Mouse (Mus musculus) embryonic fibroblast, embryonic 13.5 days (primary cell): ENCODE results near the gene E130308A19Rik.

Experiments
- CTCF ChIP-seq: IDR thresholded peaks from 2 replicates; pipeline ENCODE4 v1.5.1; 2011; ENCODE audit warnings: mild to moderate bottlenecking, control low read depth, low read length, moderate library complexity, borderline replicate concordance; ENCODE audit not compliant: insufficient read depth
- POLR2A ChIP-seq: IDR thresholded peaks from 2 replicates; pipeline ENCODE4 v1.6.1; 2011; ENCODE audit warnings: low read depth, mild to moderate bottlenecking, control low read depth, low read length, moderate library complexity

DNA sequence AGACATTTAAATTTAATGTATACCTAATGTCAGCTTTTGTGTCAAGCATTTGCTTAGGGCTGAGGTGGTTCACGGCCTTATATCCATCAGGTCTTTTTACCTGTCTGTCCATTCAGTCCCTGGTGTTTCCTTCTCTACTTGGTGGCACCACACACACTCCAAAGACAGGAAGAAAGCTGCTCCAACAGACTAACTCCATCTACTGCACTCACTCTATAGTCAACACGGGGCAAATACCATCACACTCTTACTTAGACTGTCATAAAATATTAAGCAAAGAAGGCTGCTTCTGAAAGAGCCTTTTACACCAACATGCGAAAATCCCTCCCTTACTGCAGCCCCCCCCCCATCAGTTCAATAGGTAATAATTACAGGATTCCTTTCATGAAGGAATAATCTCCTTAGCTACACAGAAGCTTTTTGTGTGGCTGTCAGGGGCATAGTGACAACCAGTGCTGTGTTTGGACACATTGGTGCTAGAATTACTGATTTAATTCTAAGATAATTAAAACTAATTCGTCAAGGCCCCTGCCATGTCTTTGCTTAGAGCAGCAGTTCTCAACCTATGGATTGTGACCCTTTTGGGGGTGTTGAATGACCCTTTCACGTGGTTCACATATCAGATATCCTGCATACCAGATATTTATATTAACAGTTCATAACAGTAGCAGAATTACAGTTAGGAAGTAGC is 101.3 kb downstream of the E130308A19Rik start:
- TF ChIP-seq CTCF (no peak), POLR2A (no peak)
